Mouse (Mus musculus) embryonic facial prominence, embryonic 12.5 days (tissue): ENCODE results near the gene Hist1h1c. TPM values are rescaled to one million over a fixed set of nuclear protein-coding genes. Genes with fewer than 3 reads are reported as not detected.
A peak's percentile ranks its signal among the peaks of the same experiment; 100 is the strongest.
"Not testable (repeated sequence)": the region's sequence is repeated elsewhere in the genome, so short reads cannot be mapped to it uniquely, and the experiment has no call there.

Experiments used
- ATAC-seq: fragments of 200-750 bp; cut with Nextera tagmentation; 2 replicates; pipeline ENCODE4 v1.8.0; 2017; ENCODE audit not compliant: insufficient number of reproducible peaks, insufficient read depth, low FRiP score, low TSS enrichment
- H3K27ac ChIP-seq: fragments of 300-500 bp; sonication (generic); 2 replicates; pipeline ENCODE4 v1.5.1; 2016; ENCODE audit warnings: mild to moderate bottlenecking
- H3K27me3 ChIP-seq: fragments of 300-500 bp; sonication (generic); 2 replicates; pipeline ENCODE4 v1.6.1; 2016; ENCODE audit warnings: mild to moderate bottlenecking, moderate library complexity
- H3K36me3 ChIP-seq: fragments of 300-500 bp; sonication (generic); 2 replicates; pipeline ENCODE4 v1.6.1; 2016; ENCODE audit warnings: mild to moderate bottlenecking
- H3K4me1 ChIP-seq: fragments of 300-500 bp; sonication (generic); 2 replicates; pipeline ENCODE4 v1.6.1; 2016
- H3K4me2 ChIP-seq: fragments of 300-500 bp; sonication (generic); replicated peaks from 2 replicates; pipeline ENCODE4 v1.6.1; 2016; ENCODE audit warnings: mild to moderate bottlenecking, moderate library complexity
- H3K4me3 ChIP-seq: fragments of 300-500 bp; sonication (generic); 2 replicates; pipeline ENCODE4 v1.5.1; 2016; ENCODE audit warnings: mild to moderate bottlenecking
- H3K9ac ChIP-seq: fragments of 300-500 bp; sonication (generic); 2 replicates; pipeline ENCODE4 v1.6.1; 2016; ENCODE audit warnings: mild to moderate bottlenecking, moderate library complexity
- H3K9me3 ChIP-seq: fragments of 300-500 bp; sonication (generic); 2 replicates; pipeline ENCODE4 v1.6.1; 2016; ENCODE audit warnings: mild to moderate bottlenecking, moderate library complexity
- WGBS: fragments of 180-500 bp; shearing (Covaris S2); methylation state at CpG from one replicate; pipeline ENCODE4 v1.1.7; 2016; 5-methylcytosine and 5-hydroxymethylcytosine counted together
- polyA plus RNA-seq: library from polyadenylated mRNA; unstranded; fragments of >200 nt; fragmentation: Nextera tagmentation; extraction: Ambion mirVana; gene quantifications from 2 replicates; pipeline ENCODE4 v1.2.1, GENCODE M21; 2016

Gene Hist1h1c
- polyA plus RNA-seq, 1 experiment from 2014 or later, result 22.8 TPM

GRCm38 (mm10) chr13:23700786-23701520 is 37.7 kb upstream of the Hist1h1c start:
- Histone ChIP-seq H3K4me1 (peaks cover 7% of the 10 kb centered on the region; the same call in 1 of the 2 replicates), H3K9me3 (no peaks in the 10 kb centered on the region), H3K36me3 (no peaks in the 10 kb centered on the region), H3K4me2 (no peak overlapping the region), H3K4me3 (no peak overlapping the region), H3K27ac (no peak overlapping the region), H3K27me3 (no peaks in the 10 kb centered on the region), H3K9ac (no peak overlapping the region)
- WGBS, result 33% methylated on average over 8 of the region's 8 CpGs
- ATAC-seq, result peak; percentile 52; the same call in 1 of the 2 replicates

GRCm38 (mm10) chr13:23702220-23702619 is 36.4 kb upstream of the Hist1h1c start:
- H3K9ac ChIP-seq, result no peak overlapping the region
- no peak overlapping the region for H3K4me3 ChIP-seq
- H3K9me3 ChIP-seq, result no peaks in the 10 kb centered on the region
- peaks cover 7% of the 10 kb centered on the region; the same call in 1 of the 2 replicates for H3K4me1 ChIP-seq
- WGBS, result 67% methylated on average over 4 of the region's 4 CpGs
- ATAC-seq, result no peak
- no peaks in the 10 kb centered on the region for H3K27me3 ChIP-seq
- no peaks in the 10 kb centered on the region for H3K36me3 ChIP-seq
- no peak overlapping the region for H3K4me2 ChIP-seq
- H3K27ac ChIP-seq, result no peak overlapping the region

- H3K4me3 ChIP-seq, H3K4me1 ChIP-seq, H3K9me3 ChIP-seq, H3K9ac ChIP-seq, ATAC-seq, H3K36me3 ChIP-seq, H3K4me2 ChIP-seq, H3K27ac ChIP-seq, H3K27me3 ChIP-seq: not testable (repeated sequence)
- 81% methylated on average over 2 of the region's 2 CpGs for WGBS
Observed at GRCm38 (mm10) chr13:23702801-23703200, 35.8 kb upstream of the Hist1h1c start.

GRCm38 (mm10) chr13:23705751-23706356 is 32.8 kb upstream of the Hist1h1c start:
- H3K9me3 ChIP-seq, result no peaks in the 10 kb centered on the region

GRCm38 (mm10) chr13:23706771-23707170 is 31.8 kb upstream of the Hist1h1c start:
- no peak for ATAC-seq
- H3K4me1 ChIP-seq, result peaks cover 14% of the 10 kb centered on the region; the same call in 1 of the 2 replicates
- 93% methylated on average over 12 of the region's 12 CpGs for WGBS
- no peak overlapping the region for H3K9ac ChIP-seq
- H3K27ac ChIP-seq, result no peak overlapping the region
- H3K4me2 ChIP-seq, result no peak overlapping the region
- no peak overlapping the region for H3K4me3 ChIP-seq
- no peaks in the 10 kb centered on the region for H3K36me3 ChIP-seq
- no peaks in the 10 kb centered on the region for H3K27me3 ChIP-seq
- H3K9me3 ChIP-seq, result no peaks in the 10 kb centered on the region

More at GRCm38 (mm10) chr13:23705751-23706356, 32.8 kb upstream of the Hist1h1c start:
- Histone ChIP-seq H3K4me2 (no peak overlapping the region), H3K36me3 (no peaks in the 10 kb centered on the region), H3K9ac (no peak overlapping the region), H3K4me3 (no peak overlapping the region), H3K4me1 (peaks cover 14% of the 10 kb centered on the region; the same call in 1 of the 2 replicates), H3K27ac (no peak overlapping the region), H3K27me3 (no peaks in the 10 kb centered on the region)
- ATAC-seq, result no peak
- 94% methylated on average over 7 of the region's 7 CpGs for WGBS

GRCm38 (mm10) chr13:23708041-23708440 is 30.6 kb upstream of the Hist1h1c start:
- no peak overlapping the region for H3K4me3 ChIP-seq
- ATAC-seq, result no peak
- H3K9me3 ChIP-seq, result no peaks in the 10 kb centered on the region
- no peak overlapping the region for H3K4me2 ChIP-seq
- H3K9ac ChIP-seq, result no peak overlapping the region
- peaks cover 14% of the 10 kb centered on the region; the same call in 1 of the 2 replicates for H3K4me1 ChIP-seq
- H3K27me3 ChIP-seq, result no peaks in the 10 kb centered on the region
- no peak overlapping the region for H3K27ac ChIP-seq
- WGBS, result 87% methylated on average over 4 of the region's 4 CpGs
- H3K36me3 ChIP-seq, result no peaks in the 10 kb centered on the region

GRCm38 (mm10) chr13:23708654-23709053 is 30.0 kb upstream of the Hist1h1c start:
- Histone ChIP-seq H3K9ac (no peak overlapping the region), H3K4me2 (no peak overlapping the region), H3K4me3 (no peak overlapping the region), H3K9me3 (no peaks in the 10 kb centered on the region), H3K4me1 (peaks cover 14% of the 10 kb centered on the region; the same call in 1 of the 2 replicates), H3K36me3 (no peaks in the 10 kb centered on the region), H3K27me3 (no peaks in the 10 kb centered on the region), H3K27ac (no peak overlapping the region)
- 60% methylated on average over 4 of the region's 4 CpGs for WGBS
- ATAC-seq, result no peak

GRCm38 (mm10) chr13:23709714-23710373 is 28.8 kb upstream of the Hist1h1c start:
- Histone ChIP-seq H3K36me3 (no peaks in the 10 kb centered on the region), H3K27me3 (no peaks in the 10 kb centered on the region), H3K4me2 (peak overlapping the region; percentile 62), H3K9ac (peak overlapping the region; percentile 43), H3K4me1 (peaks cover 14% of the 10 kb centered on the region; the same call in 1 of the 2 replicates), H3K4me3 (peak overlapping the region; percentile 36), H3K9me3 (no peaks in the 10 kb centered on the region), H3K27ac (no peak overlapping the region)
- ATAC-seq, result no peak
- 12% methylated on average over 15 of the region's 15 CpGs for WGBS

GRCm38 (mm10) chr13:23710374-23711089 is 28.1 kb upstream of the Hist1h1c start, which contains the start of gene Hfe:
TSS of gene Hfe (minus strand) at chr13:23710854.
- Histone ChIP-seq H3K36me3 (no peaks in the 10 kb centered on the region), H3K9ac (peak within 1 kb of the TSS; percentile 43), H3K27ac (no peak within 1 kb of the TSS), H3K9me3 (no peaks in the 10 kb centered on the region), H3K4me3 (peak within 1 kb of the TSS; percentile 36), H3K4me2 (peak within 1 kb of the TSS; percentile 62), H3K4me1 (peaks cover 14% of the 10 kb centered on the region; the same call in 1 of the 2 replicates), H3K27me3 (no peaks in the 10 kb centered on the region)
- 3% methylated on average over 17 of the region's 17 CpGs for WGBS
- ATAC-seq, result no peak

- 83% methylated on average over 5 of the region's 5 CpGs for WGBS
- Histone ChIP-seq H3K4me1 (no peaks in the 10 kb centered on the region), H3K27ac (no peak overlapping the region), H3K4me3 (no peak overlapping the region), H3K9ac (no peak overlapping the region), H3K36me3 (no peaks in the 10 kb centered on the region), H3K9me3 (no peaks in the 10 kb centered on the region), H3K4me2 (no peak overlapping the region), H3K27me3 (no peaks in the 10 kb centered on the region)
- no peak for ATAC-seq
Observed at GRCm38 (mm10) chr13:23716261-23717042, 22.2 kb upstream of the Hist1h1c start.

- no peak for ATAC-seq
- H3K27ac ChIP-seq, result no peak overlapping the region
- no peaks in the 10 kb centered on the region for H3K27me3 ChIP-seq
- no peak overlapping the region for H3K9ac ChIP-seq
- no peak overlapping the region for H3K4me3 ChIP-seq
- H3K36me3 ChIP-seq, result no peaks in the 10 kb centered on the region
- 59% methylated on average over 11 of the region's 11 CpGs for WGBS
- H3K9me3 ChIP-seq, result no peaks in the 10 kb centered on the region
- no peaks in the 10 kb centered on the region for H3K4me1 ChIP-seq
- no peak overlapping the region for H3K4me2 ChIP-seq
Observed at GRCm38 (mm10) chr13:23717176-23717575, 21.4 kb upstream of the Hist1h1c start.
